Mouse (Mus musculus): ENCODE measurements around the gene Egfl8. TPM values are rescaled to one million over a fixed set of nuclear protein-coding genes. Genes with fewer than 3 reads are reported as not detected.

Egfl8 gene
- polyA plus RNA-seq, 1 experiment from 2014 or later = 10.2 TPM

DNA sequence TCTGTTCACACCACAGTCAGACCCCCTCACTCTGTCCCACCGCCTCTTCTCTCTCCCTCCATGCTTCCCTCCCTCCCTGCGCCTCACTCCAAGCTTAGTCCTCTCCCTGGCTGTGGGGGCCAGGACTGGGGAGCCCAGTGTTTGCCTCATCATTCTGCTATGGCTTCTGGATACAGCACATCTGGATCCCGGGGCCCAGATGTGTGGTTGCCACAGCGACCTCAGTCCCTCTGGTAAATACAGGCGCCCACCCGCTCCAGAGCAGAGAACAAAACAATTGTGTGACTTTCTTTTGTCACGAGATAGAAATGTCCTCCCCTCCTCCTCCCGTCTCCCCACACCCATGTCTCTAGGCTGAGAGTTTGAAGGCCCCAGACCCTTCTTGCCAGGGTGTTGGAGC is 40.9 kb upstream of the Egfl8 start:
- 0 out of 2 replicates have a peak overlapping the region, but pooled peaks have one; percentile 27 for H3K9ac ChIP-seq

DNA sequence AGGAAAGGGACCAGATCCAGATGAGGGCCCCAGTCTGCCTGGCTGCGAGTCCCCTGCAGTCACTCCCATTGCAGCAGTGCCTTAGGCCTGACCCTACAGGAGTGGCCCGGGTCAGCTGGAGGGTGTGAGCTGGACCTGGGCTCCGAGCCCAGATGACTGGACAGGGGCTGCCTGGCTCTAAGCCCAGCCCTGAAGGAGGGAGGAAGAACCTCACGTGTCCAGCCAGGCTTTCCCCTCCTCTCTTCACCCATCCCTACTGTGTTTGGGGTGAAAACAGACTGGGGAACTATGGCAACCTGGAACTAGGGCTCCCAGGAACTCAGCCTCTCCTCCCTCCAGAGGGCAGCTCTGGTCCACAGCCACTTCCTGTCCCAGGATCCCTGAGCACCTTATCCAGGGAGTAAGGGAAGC is 39.8 kb upstream of the Egfl8 start:
- no peak overlapping the region for H3K27ac ChIP-seq
- H3K4me2 ChIP-seq = no peak overlapping the region

More for the DNA sequence above, 40.9 kb upstream of the Egfl8 start:
- Histone ChIP-seq H3K4me2 (no peak overlapping the region), H3K27ac (no peak overlapping the region), H3K27me3 (peaks cover 31% of the 10 kb centered on the region), H3K4me1 (peaks cover 22% of the 10 kb centered on the region), H3K36me3 (peaks cover 35% of the 10 kb centered on the region), H3K9me3 (no peaks in the 10 kb centered on the region), H3K4me3 (no peak overlapping the region)
- no peak for ATAC-seq (ENCODE audit: insufficient number of reproducible peaks, insufficient read depth, low FRiP score, low TSS enrichment, low read depth)
- 50% methylated on average over 8 of the region's 8 CpGs for WGBS

DNA sequence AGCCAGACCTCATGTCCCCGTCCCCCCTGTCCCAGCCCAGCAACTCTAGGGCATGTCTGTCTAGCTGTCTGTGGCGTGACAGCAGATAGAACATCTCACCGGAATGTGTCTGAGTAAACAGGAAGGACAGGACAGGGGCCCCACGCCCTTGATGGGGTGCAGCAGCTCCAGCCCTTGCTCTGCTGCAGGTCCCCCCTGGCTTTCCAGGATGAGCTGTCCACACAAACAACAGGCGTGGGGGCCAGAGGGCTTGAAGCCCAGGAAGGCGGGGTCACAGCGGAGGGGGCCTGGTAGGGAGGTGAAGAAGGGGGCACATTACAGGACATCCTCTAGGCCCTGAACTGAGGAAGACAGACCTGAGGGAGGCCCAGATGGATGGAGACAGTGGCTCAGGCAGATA is 39.4 kb upstream of the Egfl8 start:
- peaks cover 7% of the 10 kb centered on the region; the same call in 1 of the 2 replicates for H3K4me1 ChIP-seq
- H3K4me2 ChIP-seq = no peak overlapping the region
- ATAC-seq (ENCODE audit: insufficient number of reproducible peaks, insufficient read depth, low FRiP score, low TSS enrichment, low read depth) = peak; percentile 7; the same call in 1 of the 2 replicates
- no peak overlapping the region for H3K4me3 ChIP-seq
- H3K9me3 ChIP-seq = no peaks in the 10 kb centered on the region
- H3K9ac ChIP-seq = no peak overlapping the region
- WGBS = 83% methylated on average over 7 of the region's 7 CpGs
- peaks cover 50% of the 10 kb centered on the region for H3K36me3 ChIP-seq
- H3K27ac ChIP-seq = no peak overlapping the region
- H3K27me3 ChIP-seq = peaks cover 17% of the 10 kb centered on the region

More for the DNA sequence above, 39.8 kb upstream of the Egfl8 start:
- peak; percentile 3; the same call in 1 of the 2 replicates for ATAC-seq (ENCODE audit: insufficient number of reproducible peaks, insufficient read depth, low FRiP score, low TSS enrichment, low read depth)
- Histone ChIP-seq H3K4me1 (peaks cover 11% of the 10 kb centered on the region; the same call in 1 of the 2 replicates), H3K9me3 (no peaks in the 10 kb centered on the region), H3K9ac (no peak overlapping the region), H3K4me3 (no peak overlapping the region), H3K36me3 (peaks cover 46% of the 10 kb centered on the region), H3K27me3 (peaks cover 21% of the 10 kb centered on the region)
- WGBS = 66% methylated on average over 4 of the region's 4 CpGs

DNA sequence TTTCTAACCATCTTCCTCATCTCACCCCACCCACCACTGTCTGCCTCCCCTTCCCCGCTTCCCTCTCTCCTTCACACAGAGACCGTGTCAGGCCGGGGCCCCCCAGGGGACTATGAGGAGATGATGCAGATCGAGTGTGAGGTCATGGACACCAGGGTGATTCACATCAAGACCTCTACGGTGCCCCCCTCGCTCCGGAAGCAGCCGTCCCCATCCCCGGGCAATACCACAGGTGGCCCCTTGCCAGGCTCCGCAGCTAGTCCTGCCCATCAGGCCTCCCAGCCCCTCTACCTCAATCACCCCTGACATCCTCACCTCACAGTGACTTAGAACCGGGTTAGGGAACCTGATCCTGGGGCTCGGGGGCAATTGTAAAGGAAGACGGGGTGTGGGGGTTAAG is 38.6 kb upstream of the Egfl8 start:
- no peak overlapping the region for H3K4me3 ChIP-seq
- peaks cover 58% of the 10 kb centered on the region for H3K36me3 ChIP-seq

DNA sequence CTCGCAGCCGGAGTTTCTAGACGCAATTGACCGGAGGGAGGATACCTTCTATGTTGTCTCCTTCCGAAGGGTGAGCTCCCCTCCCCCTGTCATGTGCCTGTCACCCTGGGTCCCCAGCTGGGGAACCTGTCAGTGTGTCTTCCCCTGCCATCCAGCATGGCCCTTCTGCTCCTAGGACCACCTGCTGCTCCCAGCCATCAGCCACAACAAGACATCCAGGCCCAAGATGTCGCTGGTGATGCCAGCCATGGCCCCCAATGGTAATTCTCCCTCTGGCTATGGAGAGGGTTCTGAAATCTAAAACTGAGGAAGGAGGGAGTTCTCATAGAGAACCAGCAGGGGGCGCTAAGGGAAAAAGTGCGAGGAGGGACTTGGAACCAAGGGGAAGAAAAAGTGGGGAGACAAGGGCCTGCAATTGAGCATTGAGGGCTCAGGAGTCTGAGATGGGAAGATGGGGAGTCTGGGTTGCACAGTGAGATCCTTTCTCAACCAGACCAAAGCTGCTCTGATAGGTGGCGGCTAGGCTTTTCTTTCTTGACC is 38.0 kb upstream of the Egfl8 start:
- H3K9me3 ChIP-seq = no peaks in the 10 kb centered on the region
- H3K9ac ChIP-seq = no peak overlapping the region
- 59% methylated on average over 9 of the region's 9 CpGs for WGBS
- H3K4me1 ChIP-seq = peaks cover 9% of the 10 kb centered on the region
- no peak overlapping the region for H3K4me2 ChIP-seq
- no peak overlapping the region for H3K4me3 ChIP-seq
- H3K27ac ChIP-seq = no peak overlapping the region
- no peak for ATAC-seq (ENCODE audit: insufficient number of reproducible peaks, insufficient read depth, low FRiP score, low TSS enrichment, low read depth)
- H3K36me3 ChIP-seq = peaks cover 64% of the 10 kb centered on the region
- peaks cover 3% of the 10 kb centered on the region for H3K27me3 ChIP-seq

More for the DNA sequence above, 38.6 kb upstream of the Egfl8 start:
- Histone ChIP-seq H3K27me3 (peaks cover 9% of the 10 kb centered on the region), H3K9ac (no peak overlapping the region), H3K4me1 (peaks cover 7% of the 10 kb centered on the region; the same call in 1 of the 2 replicates), H3K9me3 (no peaks in the 10 kb centered on the region), H3K4me2 (no peak overlapping the region), H3K27ac (no peak overlapping the region)
- no peak for ATAC-seq (ENCODE audit: insufficient number of reproducible peaks, insufficient read depth, low FRiP score, low TSS enrichment, low read depth)
- 90% methylated on average over 13 of the region's 13 CpGs for WGBS

DNA sequence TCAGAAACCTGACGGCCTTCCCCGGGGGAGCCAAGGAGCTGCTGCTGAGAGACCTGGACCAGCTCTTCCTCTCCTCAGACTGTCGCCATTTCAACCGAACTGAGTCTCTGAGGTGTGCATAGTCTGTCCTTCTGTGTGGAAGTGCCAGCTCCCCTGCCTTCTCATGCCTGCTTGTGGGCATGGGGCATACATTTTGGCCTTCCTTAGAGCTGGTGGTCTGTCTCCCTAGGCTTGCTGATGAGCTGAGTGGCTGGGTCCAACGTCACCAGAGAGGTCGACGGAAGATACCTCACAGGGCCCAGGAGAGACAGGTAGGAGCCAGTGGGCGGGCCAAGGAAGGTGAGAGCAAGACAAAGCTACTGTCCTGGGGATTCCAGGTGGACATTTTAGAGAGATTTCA is 37.2 kb upstream of the Egfl8 start:
- 89% methylated on average over 8 of the region's 8 CpGs for WGBS
- ATAC-seq (ENCODE audit: insufficient number of reproducible peaks, insufficient read depth, low FRiP score, low TSS enrichment, low read depth) = no peak

DNA sequence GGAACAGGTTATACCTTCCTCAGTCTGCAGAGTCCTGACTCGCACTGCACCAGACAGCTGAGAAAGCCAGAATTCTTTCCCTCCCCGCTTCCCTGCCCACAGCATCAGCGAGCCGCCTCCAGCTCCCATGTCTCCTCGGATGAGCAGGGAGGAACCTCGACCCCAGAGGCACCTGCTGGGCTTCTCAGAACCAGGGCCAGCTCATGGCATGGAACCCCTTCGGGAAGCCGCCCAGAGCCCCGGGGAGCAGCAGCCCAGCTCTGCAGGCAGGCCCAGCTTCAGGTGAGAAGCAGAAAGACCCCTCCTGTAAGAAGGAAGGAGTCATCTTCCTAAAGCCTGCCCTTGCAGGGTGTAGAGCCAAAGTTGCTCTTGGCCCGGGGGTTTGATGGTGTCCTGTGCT is 36.8 kb upstream of the Egfl8 start:
- H3K4me2 ChIP-seq = no peak overlapping the region
- no peaks in the 10 kb centered on the region; the same call in 1 of the 2 replicates for H3K27me3 ChIP-seq
- no peak for ATAC-seq (ENCODE audit: insufficient number of reproducible peaks, insufficient read depth, low FRiP score, low TSS enrichment, low read depth)
- WGBS = 86% methylated on average over 10 of the region's 10 CpGs
- H3K27ac ChIP-seq = no peak overlapping the region
- no peaks in the 10 kb centered on the region for H3K9me3 ChIP-seq
- no peak overlapping the region for H3K4me3 ChIP-seq
- H3K36me3 ChIP-seq = peaks cover 65% of the 10 kb centered on the region
- H3K9ac ChIP-seq = no peak overlapping the region
- peaks cover 21% of the 10 kb centered on the region for H3K4me1 ChIP-seq

More for the DNA sequence above, 37.2 kb upstream of the Egfl8 start:
- Histone ChIP-seq H3K27ac (no peak overlapping the region), H3K36me3 (peaks cover 65% of the 10 kb centered on the region), H3K4me1 (peaks cover 17% of the 10 kb centered on the region), H3K9ac (no peak overlapping the region), H3K9me3 (no peaks in the 10 kb centered on the region), H3K27me3 (no peaks in the 10 kb centered on the region; the same call in 1 of the 2 replicates), H3K4me2 (no peak overlapping the region), H3K4me3 (no peak overlapping the region)

DNA sequence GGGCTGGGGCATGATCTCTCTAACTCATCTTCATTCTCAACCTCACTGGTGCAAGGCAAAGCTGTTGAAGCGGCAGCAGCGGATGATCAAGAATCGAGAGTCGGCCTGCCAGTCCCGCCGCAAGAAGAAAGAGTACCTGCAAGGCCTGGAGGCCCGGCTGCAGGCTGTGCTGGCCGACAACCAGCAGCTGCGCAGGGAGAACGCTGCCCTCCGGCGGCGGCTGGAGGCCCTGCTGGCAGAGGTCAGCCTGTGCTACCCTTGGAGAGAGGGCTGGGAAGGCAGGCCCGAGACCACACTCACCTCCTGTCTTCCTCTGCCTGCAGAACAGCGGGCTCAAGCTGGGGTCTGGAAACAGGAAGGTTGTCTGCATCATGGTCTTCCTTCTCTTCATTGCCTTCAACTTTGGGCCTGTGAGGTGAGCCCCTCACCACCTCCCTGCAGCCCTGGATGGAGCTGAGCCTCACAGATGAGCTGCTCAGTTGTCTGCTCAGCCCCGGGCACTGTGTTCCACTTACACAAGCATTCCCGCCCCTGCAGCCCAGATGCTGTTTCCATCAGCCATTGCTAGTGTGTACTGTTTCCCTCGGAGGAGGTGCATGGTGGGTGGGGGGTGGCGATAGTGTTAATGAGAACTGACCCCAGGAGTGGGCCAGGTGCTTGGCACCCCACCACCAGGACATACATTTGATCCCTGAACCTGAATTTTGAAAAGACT is 35.9 kb upstream of the Egfl8 start:
- H3K36me3 ChIP-seq = peaks cover 65% of the 10 kb centered on the region
- 50% methylated on average over 19 of the region's 19 CpGs for WGBS

DNA sequence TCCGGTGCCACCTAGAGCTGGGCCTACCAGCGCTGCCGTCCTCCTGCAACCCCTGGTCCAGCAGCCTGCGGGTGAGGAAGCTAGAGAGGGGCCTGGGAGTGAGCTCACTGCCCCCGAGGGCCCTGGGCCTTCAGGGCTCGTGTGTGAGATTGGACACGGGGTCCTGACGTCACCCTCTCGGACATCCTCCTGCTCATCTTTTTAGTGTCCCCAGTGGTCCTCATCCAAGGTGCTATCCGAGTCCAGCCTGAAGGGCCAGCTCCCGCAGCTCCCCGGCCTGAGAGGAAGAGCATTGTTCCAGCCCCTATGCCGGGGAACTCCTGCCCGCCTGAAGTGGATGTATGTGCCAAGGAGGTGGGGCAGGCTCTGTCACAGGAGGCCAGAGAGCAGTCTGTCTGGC is 35.0 kb upstream of the Egfl8 start:
- no peak for ATAC-seq (ENCODE audit: insufficient number of reproducible peaks, insufficient read depth, low FRiP score, low TSS enrichment, low read depth)
- H3K27ac ChIP-seq = no peak overlapping the region
- 86% methylated on average over 14 of the region's 14 CpGs for WGBS
- H3K9ac ChIP-seq = no peak overlapping the region
- H3K4me1 ChIP-seq = peaks cover 23% of the 10 kb centered on the region
- H3K27me3 ChIP-seq = no peaks in the 10 kb centered on the region
- H3K36me3 ChIP-seq = peaks cover 65% of the 10 kb centered on the region
- no peaks in the 10 kb centered on the region for H3K9me3 ChIP-seq
- H3K4me2 ChIP-seq = no peak overlapping the region
- H3K4me3 ChIP-seq = no peak overlapping the region

More for the DNA sequence above, 35.9 kb upstream of the Egfl8 start:
- Histone ChIP-seq H3K4me2 (no peak overlapping the region), H3K27ac (no peak overlapping the region), H3K27me3 (no peaks in the 10 kb centered on the region), H3K9ac (no peak overlapping the region), H3K4me3 (no peak overlapping the region), H3K9me3 (no peaks in the 10 kb centered on the region), H3K4me1 (peaks cover 22% of the 10 kb centered on the region)
- no peak for ATAC-seq (ENCODE audit: insufficient number of reproducible peaks, insufficient read depth, low FRiP score, low TSS enrichment, low read depth)

DNA sequence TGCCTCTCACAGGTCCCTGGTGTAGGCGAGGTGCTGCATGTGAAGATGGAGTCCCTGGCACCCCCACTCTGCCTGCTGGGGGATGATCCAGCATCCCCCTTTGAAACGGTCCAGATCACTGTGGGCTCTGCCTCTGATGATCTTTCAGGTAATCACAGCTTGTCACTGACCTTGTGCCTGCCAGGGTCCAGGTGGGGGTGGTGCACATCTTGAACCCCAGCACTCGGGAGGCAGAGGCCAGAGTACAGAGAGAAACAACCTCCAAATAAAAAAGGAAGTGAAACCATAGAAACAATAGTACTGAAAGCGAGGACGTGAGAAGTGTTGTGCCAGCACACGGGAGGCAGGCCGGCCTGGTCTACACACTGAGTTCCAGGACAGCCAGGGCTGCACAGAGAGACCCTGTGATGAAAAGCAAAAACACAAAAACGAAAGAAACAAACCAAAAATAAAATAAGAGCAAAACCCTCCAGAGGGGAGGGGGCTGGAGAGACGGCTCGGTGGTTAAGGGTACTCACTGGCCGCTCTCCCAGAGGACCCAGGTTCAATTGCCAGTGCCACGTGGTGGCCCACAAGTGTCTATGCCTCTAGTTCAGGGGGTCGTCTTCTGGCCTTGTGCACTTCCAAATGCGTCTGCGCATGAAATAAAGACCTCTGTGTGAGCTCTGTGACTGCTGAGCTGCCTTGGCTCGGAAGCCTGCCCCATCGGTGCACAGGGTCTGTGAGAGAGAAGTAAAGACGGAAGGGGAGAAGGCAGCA is 33.5 kb upstream of the Egfl8 start:
- ATAC-seq (ENCODE audit: insufficient number of reproducible peaks, insufficient read depth, low FRiP score, low TSS enrichment, low read depth) = no peak
- Histone ChIP-seq H3K4me3 (no peak overlapping the region), H3K4me2 (no peak overlapping the region), H3K27ac (no peak overlapping the region), H3K4me1 (peaks cover 31% of the 10 kb centered on the region), H3K27me3 (no peaks in the 10 kb centered on the region), H3K9ac (peak overlapping the region; percentile 88; the same call in 1 of the 2 replicates), H3K9me3 (no peaks in the 10 kb centered on the region), H3K36me3 (peaks cover 55% of the 10 kb centered on the region)
- 85% methylated on average over 18 of the region's 18 CpGs for WGBS

DNA sequence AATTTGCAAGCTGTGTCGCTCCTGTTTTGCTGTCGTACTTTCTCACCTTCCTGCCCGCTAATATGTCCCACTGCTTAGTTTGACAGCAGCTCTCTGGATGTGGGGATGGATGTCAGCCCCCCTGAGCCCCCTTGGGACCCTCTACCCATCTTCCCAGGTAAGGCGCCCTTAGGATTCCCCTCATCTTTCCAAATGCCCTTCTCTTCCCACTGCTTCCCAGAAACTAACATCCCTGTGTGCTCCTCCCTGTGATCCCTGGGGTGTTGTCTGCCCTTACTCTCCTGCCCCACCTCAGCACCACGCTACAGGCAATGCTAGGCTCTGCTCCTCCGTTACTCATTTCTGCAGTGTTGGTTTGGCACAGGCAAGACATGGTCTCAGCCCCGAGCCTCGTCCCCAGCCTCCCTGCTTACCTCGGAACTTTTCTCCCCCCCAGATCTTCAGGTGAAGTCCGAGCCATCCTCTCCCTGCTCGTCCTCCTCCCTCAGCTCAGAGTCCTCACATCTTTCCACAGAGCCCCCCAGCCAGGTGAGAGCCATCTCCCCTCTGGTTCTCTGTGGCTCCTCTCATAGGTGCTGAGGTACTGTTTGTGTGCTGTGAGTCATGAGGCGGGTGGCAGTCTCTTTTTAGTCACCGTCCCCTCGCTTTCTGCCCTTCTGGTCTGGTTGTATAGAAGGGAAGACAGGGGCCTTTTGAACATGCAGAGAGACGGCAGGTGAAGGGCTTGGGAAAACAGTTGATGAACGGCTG is 32.5 kb upstream of the Egfl8 start:
- peak overlapping the region; percentile 91 for H3K4me2 ChIP-seq
- no peaks in the 10 kb centered on the region for H3K27me3 ChIP-seq
- no peak overlapping the region for H3K27ac ChIP-seq
- WGBS = 77% methylated on average over 16 of the region's 16 CpGs
- ATAC-seq (ENCODE audit: insufficient number of reproducible peaks, insufficient read depth, low FRiP score, low TSS enrichment, low read depth) = no peak
- peaks cover 31% of the 10 kb centered on the region for H3K4me1 ChIP-seq
- H3K4me3 ChIP-seq = peak overlapping the region; percentile 100
- peak overlapping the region; percentile 88 for H3K9ac ChIP-seq
- no peaks in the 10 kb centered on the region for H3K9me3 ChIP-seq
- H3K36me3 ChIP-seq = peaks cover 46% of the 10 kb centered on the region

All from embryonic facial prominence, embryonic 13.5 days (tissue).